Mouse (Mus musculus) heart, adult 2 months (tissue): ENCODE measurements around the gene Adcy6.

Source experiments
- CTCF ChIP-seq: fragments of 200-600 bp; IDR thresholded peaks from 2 replicates; pipeline ENCODE4 v1.8.1; 2022; ENCODE audit warnings: antibody characterized with exemption, mild to moderate bottlenecking, moderate library complexity
- EP300 ChIP-seq: fragments of 200-500 bp; IDR thresholded peaks from 2 replicates; pipeline ENCODE4 v1.6.1; 2011; ENCODE audit warnings: low read depth, low read length, control low read depth; ENCODE audit not compliant: insufficient read depth
- POLR2A ChIP-seq: fragments of 200-500 bp; IDR thresholded peaks from 2 replicates; pipeline ENCODE4 v1.6.1; 2011; ENCODE audit warnings: mild to moderate bottlenecking, low read depth, low read length, control low read depth; ENCODE audit not compliant: insufficient read depth

DNA sequence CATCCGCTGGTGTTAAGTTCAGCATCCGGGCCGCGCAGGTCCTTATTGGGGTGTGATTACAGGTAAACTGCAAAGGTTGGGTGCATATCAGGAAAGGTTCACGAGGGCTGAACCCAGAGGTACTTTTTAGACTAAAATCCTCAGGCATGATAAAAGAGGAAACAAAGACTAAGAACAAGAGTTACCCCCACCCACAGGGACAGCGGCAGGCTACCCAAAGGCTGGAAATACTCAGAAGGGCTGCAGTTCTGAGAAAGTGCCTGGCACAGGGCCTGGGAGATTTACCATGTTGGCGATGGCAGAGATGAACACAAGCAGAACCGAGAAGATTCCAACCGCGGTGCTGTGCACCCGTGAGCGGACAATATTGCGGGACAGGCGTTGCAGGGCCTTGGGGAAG lies 13.3 kb downstream of the Adcy6 start:
- no peak for TF ChIP-seq CTCF
- TF ChIP-seq POLR2A = no peak
- no peak for TF ChIP-seq EP300
